Mouse (Mus musculus): Measurements from ENCODE around the gene Dcpp1. TPM values are rescaled to one million over a fixed set of nuclear protein-coding genes. Genes with fewer than 3 reads are reported as not detected.

Dcpp1 gene
- polyA plus RNA-seq, 1 experiment from 2014 or later = not detected

Other genes starting within 250 kb of the Dcpp1 start
- 2.1 and 2.5 TPM in 2 replicates for gene Mmp25, start 235.6 kb upstream of the Dcpp1 start, polyA plus RNA-seq (2015; fragmentation: Nextera tagmentation; extraction: Ambion mirVana)
- 0.84 TPM in 1 of 2 replicates, not detected in the other for gene Bicdl2, start 220.4 kb upstream of the Dcpp1 start, polyA plus RNA-seq (2015; fragmentation: Nextera tagmentation; extraction: Ambion mirVana)
- gene Hcfc1r1, start 207.3 kb upstream of the Dcpp1 start, polyA plus RNA-seq (2015; fragmentation: Nextera tagmentation; extraction: Ambion mirVana) = 129 and 149 TPM in 2 replicates
- gene Thoc6, start 207.0 kb upstream of the Dcpp1 start, polyA plus RNA-seq (2015; fragmentation: Nextera tagmentation; extraction: Ambion mirVana) = 44.1 and 45.1 TPM in 2 replicates
- gene Tnfrsf12a, start 203.4 kb upstream of the Dcpp1 start, polyA plus RNA-seq (2015; fragmentation: Nextera tagmentation; extraction: Ambion mirVana) = 9.1 and 9.5 TPM in 2 replicates
- 0.14 and 8.5 TPM in 2 replicates for gene Cldn6, start 201.6 kb upstream of the Dcpp1 start, polyA plus RNA-seq (2015; fragmentation: Nextera tagmentation; extraction: Ambion mirVana)
- 1.1 TPM in 2 replicates for gene Cldn9, start 196.8 kb upstream of the Dcpp1 start, polyA plus RNA-seq (2015; fragmentation: Nextera tagmentation; extraction: Ambion mirVana)
- gene 1520401A03Rik, start 158.1 kb upstream of the Dcpp1 start, polyA plus RNA-seq (2015; fragmentation: Nextera tagmentation; extraction: Ambion mirVana) = 0.23 and 0.27 TPM in 2 replicates
- 17.5 and 26.7 TPM in 2 replicates for gene Pkmyt1, start 154.5 kb upstream of the Dcpp1 start, polyA plus RNA-seq (2015; fragmentation: Nextera tagmentation; extraction: Ambion mirVana)
- 53.0 and 60.0 TPM in 2 replicates for gene Paqr4, start 140.0 kb upstream of the Dcpp1 start, polyA plus RNA-seq (2015; fragmentation: Nextera tagmentation; extraction: Ambion mirVana)
- gene Kremen2, start 135.0 kb upstream of the Dcpp1 start, polyA plus RNA-seq (2015; fragmentation: Nextera tagmentation; extraction: Ambion mirVana) = 1.3 and 6.9 TPM in 2 replicates
- gene Flywch1, start 109.3 kb upstream of the Dcpp1 start, polyA plus RNA-seq (2015; fragmentation: Nextera tagmentation; extraction: Ambion mirVana) = 199 and 224 TPM in 2 replicates
- gene Flywch2, start 94.8 kb upstream of the Dcpp1 start, polyA plus RNA-seq (2015; fragmentation: Nextera tagmentation; extraction: Ambion mirVana) = 74.8 and 94.6 TPM in 2 replicates
- 479 and 502 TPM in 2 replicates for gene Srrm2, start 90.3 kb upstream of the Dcpp1 start, polyA plus RNA-seq (2015; fragmentation: Nextera tagmentation; extraction: Ambion mirVana)
- 1,232 and 1,344 TPM in 2 replicates for gene Elob, start 51.7 kb upstream of the Dcpp1 start, polyA plus RNA-seq (2015; fragmentation: Nextera tagmentation; extraction: Ambion mirVana)
- not detected in 2 replicates for gene Prss33, start 44.8 kb upstream of the Dcpp1 start, polyA plus RNA-seq (2015; fragmentation: Nextera tagmentation; extraction: Ambion mirVana)
- 0.50 and 1.1 TPM in 2 replicates for gene Prss32, start 37.0 kb upstream of the Dcpp1 start, polyA plus RNA-seq (2015; fragmentation: Nextera tagmentation; extraction: Ambion mirVana)
- gene Prss41, start 36.7 kb upstream of the Dcpp1 start, polyA plus RNA-seq (2015; fragmentation: Nextera tagmentation; extraction: Ambion mirVana) = 1.9 and 2.0 TPM in 2 replicates
- not detected in 2 replicates for gene Prss21, start 12.8 kb upstream of the Dcpp1 start, polyA plus RNA-seq (2015; fragmentation: Nextera tagmentation; extraction: Ambion mirVana)
- gene Dcpp2, start within 50 bp of the Dcpp1 start, polyA plus RNA-seq (2015; fragmentation: Nextera tagmentation; extraction: Ambion mirVana) = not detected in 2 replicates
- not detected in 2 replicates for gene Dcpp3, start 36.6 kb downstream of the Dcpp1 start, polyA plus RNA-seq (2015; fragmentation: Nextera tagmentation; extraction: Ambion mirVana)
- gene Sbp, start 60.8 kb downstream of the Dcpp1 start, polyA plus RNA-seq (2015; fragmentation: Nextera tagmentation; extraction: Ambion mirVana) = not detected in 2 replicates
- gene Sbpl, start 74.4 kb downstream of the Dcpp1 start, polyA plus RNA-seq (2015; fragmentation: Nextera tagmentation; extraction: Ambion mirVana) = not detected in 2 replicates
- 0.96 TPM in 1 of 2 replicates, not detected in the other for gene Prss30, start 99.7 kb downstream of the Dcpp1 start, polyA plus RNA-seq (2015; fragmentation: Nextera tagmentation; extraction: Ambion mirVana)
- not detected in 2 replicates for gene Prss22, start 117.2 kb downstream of the Dcpp1 start, polyA plus RNA-seq (2015; fragmentation: Nextera tagmentation; extraction: Ambion mirVana)
- gene Prss27, start 157.3 kb downstream of the Dcpp1 start, polyA plus RNA-seq (2015; fragmentation: Nextera tagmentation; extraction: Ambion mirVana) = 0.19 and 0.28 TPM in 2 replicates
- 75.9 and 77.4 TPM in 2 replicates for gene Kctd5, start 192.6 kb downstream of the Dcpp1 start, polyA plus RNA-seq (2015; fragmentation: Nextera tagmentation; extraction: Ambion mirVana)

All from neural tube, embryonic 15.5 days (tissue).